In the genomic region with DNA sequence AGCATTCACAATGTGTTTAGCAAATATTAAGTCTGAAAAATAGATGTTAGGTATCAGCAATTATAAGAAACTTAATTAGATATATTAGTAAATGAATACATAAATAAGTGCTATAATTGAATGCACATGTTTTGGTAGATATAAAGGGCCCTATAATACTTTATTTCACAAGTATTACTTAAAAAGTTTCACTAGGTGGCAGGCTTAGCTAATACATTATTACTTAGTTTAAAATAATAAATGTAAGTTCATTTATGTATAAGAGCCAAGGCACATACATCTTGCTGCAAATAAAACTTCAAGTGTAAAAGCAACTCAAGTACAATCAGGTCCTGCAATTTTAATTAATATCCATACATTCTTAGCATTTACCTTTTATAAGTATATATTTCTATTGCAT, we compare ENCODE assay signal across 17 mouse cellular contexts.
DNase-seq lines count a peak whose midpoint lies in the region; ATAC-seq and TF ChIP-seq lines count a peak whose summit lies in the region.
"Had no signal": no experiment of that assay in that cellular context is flagged by ENCODE, and none has a peak within 500 bp of the region (broad histone marks: within the 10 kb centered on the region; RNA-seq: fewer than 3 reads in every experiment).

No protein-coding gene starts in this region.

- no peak for ATAC-seq in kidney, postnatal 0 days (replicated peaks; ENCODE audit: low FRiP score, low read depth)
- ATAC-seq in forebrain, embryonic 13.5 days, result peak; percentile 77; the same call in 1 of the 2 replicates
- ATAC-seq: liver, embryonic 12.5 days had no signal

- H3K9ac ChIP-seq in kidney, postnatal 0 days (ENCODE audit: low read depth, low read length), result no peak overlapping the region
- no peak overlapping the region for H3K9ac ChIP-seq in forebrain, embryonic 13.5 days
- H3K9ac ChIP-seq: heart, embryonic 13.5 days; hindbrain, embryonic 13.5 days; liver, embryonic 12.5 days had no signal

- no peak overlapping the region for H3K27ac ChIP-seq in kidney, postnatal 0 days
- no peak overlapping the region for H3K27ac ChIP-seq in forebrain, embryonic 13.5 days
- H3K27ac ChIP-seq: heart, embryonic 13.5 days; hindbrain, embryonic 13.5 days; liver, embryonic 12.5 days had no signal

- no peak overlapping the region for H3K4me3 ChIP-seq in kidney, postnatal 0 days (replicated peaks; ENCODE audit: low read depth, low read length)
- no peak overlapping the region for H3K4me3 ChIP-seq in forebrain, embryonic 13.5 days
- H3K4me3 ChIP-seq: heart, embryonic 13.5 days; hindbrain, embryonic 13.5 days; liver, embryonic 12.5 days had no signal

- no peaks in the 10 kb centered on the region for H3K27me3 ChIP-seq in kidney, postnatal 0 days (ENCODE audit: insufficient read depth, low read length)
- no peaks in the 10 kb centered on the region for H3K27me3 ChIP-seq in forebrain, embryonic 13.5 days
- H3K27me3 ChIP-seq: heart, embryonic 13.5 days; hindbrain, embryonic 13.5 days; liver, embryonic 12.5 days had no signal

- peak; percentile 53 for TF ChIP-seq CTCF in kidney, postnatal 0 days (IDR thresholded peaks at IDR 0.05; ENCODE audit: low read depth)

- H3K4me1 ChIP-seq in kidney, postnatal 0 days (replicated peaks; ENCODE audit: insufficient read depth, low read length), result no peaks in the 10 kb centered on the region
- H3K4me1 ChIP-seq in forebrain, embryonic 13.5 days, result no peaks in the 10 kb centered on the region
- H3K4me1 ChIP-seq: heart, embryonic 13.5 days; hindbrain, embryonic 13.5 days; liver, embryonic 12.5 days had no signal

- H3K4me2 ChIP-seq in kidney, postnatal 0 days (ENCODE audit: low read length), result no peak overlapping the region
- no peak overlapping the region for H3K4me2 ChIP-seq in forebrain, embryonic 13.5 days
- H3K4me2 ChIP-seq: heart, embryonic 13.5 days; hindbrain, embryonic 13.5 days; liver, embryonic 12.5 days had no signal

- H3K36me3 ChIP-seq in kidney, postnatal 0 days (ENCODE audit: insufficient read depth, low read length), result no peaks in the 10 kb centered on the region
- no peaks in the 10 kb centered on the region for H3K36me3 ChIP-seq in forebrain, embryonic 13.5 days (ENCODE audit: poor library complexity, severe bottlenecking)
- H3K36me3 ChIP-seq: heart, embryonic 13.5 days; hindbrain, embryonic 13.5 days; liver, embryonic 12.5 days had no signal

- no peaks in the 10 kb centered on the region for H3K9me3 ChIP-seq in kidney, postnatal 0 days (replicated peaks; ENCODE audit: low read length)
- no peaks in the 10 kb centered on the region for H3K9me3 ChIP-seq in forebrain, embryonic 13.5 days (replicated peaks)
- H3K9me3 ChIP-seq: heart, embryonic 13.5 days; hindbrain, embryonic 13.5 days; liver, embryonic 12.5 days had no signal

- peak; percentile 77 for DNase-seq in kidney, postnatal 0 days (ENCODE audit: low spot score)
- no peak for DNase-seq in kidney, adult 9 months
- DNase-seq in retina, embryonic 14.5 days (ENCODE audit: low spot score), result peak; percentile 50
- no peak for DNase-seq in retina, postnatal 1 day
- no peak for DNase-seq in thymus, postnatal 14 days
- DNase-seq in adrenal gland, adult 8-10 months, result no peak
- DNase-seq: adrenal gland, postnatal 10 days; cerebellum, adult 9-11 months; gastrocnemius, postnatal 36 days; kidney, adult 18-20 months; lung, postnatal 14 days; right cerebral cortex, postnatal 14 days; thymus, adult 18-20 months had no signal

Comparison
In these comparisons a context has a peak if more than half of its experiments do, and no peak if none do; other contexts are left out.
1. DNase-seq: peak in kidney, postnatal 0 days (single experiment) and retina, embryonic 14.5 days (single experiment); none in kidney, adult 9 months (single experiment), retina, postnatal 1 day (single experiment), thymus, postnatal 14 days (single experiment) and adrenal gland, adult 8-10 months (single experiment).